Mouse (Mus musculus) adrenal gland, postnatal 14 days (tissue): ENCODE results near the gene Cd52. TPM values are rescaled to one million over a fixed set of nuclear protein-coding genes. Genes with fewer than 3 reads are reported as not detected.

Source experiments
- DNase-seq: peaks from one replicate; pipeline ENCODE4 v3.0.0; 2021; ENCODE audit warnings: mixed read lengths
- total RNA-seq: library from RNA; stranded (reverse); gene quantifications from 2 replicates; pipeline ENCODE4 v1.2.3, GENCODE M21; 2021

Gene Cd52
- total RNA-seq, 1 experiment from 2014 or later, result 9.3 TPM

DNA sequence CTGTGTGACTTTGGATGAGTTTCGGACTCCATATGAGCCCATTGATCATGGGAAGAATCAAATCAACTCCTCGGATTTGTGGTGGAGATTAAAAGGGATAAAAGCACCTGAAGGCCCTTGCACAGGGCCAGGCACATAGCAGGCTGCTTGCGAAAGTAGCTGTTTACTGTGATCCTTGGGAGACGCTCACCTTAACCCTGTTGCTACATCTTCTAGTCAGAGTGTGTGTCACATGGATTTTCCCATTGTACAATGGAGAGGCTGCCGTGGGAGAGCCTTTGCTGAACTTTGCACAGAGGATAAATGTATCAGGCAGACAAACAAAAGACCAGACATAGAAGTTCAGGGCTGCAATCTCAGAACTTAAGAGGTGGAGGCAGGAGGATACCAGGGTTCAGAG, 43.0 kb downstream of the Cd52 start:
- no peak for DNase-seq

DNA sequence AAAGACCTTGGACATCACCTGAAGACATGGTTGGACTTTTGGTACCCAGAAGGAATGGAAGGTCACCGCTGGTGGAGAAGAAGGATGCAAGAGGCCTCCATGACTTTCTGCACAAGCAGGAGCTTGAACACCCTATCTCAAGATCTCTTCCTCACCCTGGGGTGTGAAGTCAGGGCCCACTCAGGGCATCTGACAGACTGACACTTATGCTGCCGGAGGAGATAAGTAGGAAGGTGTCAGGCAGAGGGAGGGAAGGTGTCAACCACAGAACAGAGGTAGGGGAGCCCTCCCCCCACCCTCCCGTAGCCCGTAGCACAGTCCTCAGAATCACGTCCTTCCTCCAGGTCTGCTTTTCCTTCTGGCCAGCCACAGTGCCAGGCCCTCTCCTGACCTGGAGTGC, 47.2 kb downstream of the Cd52 start:
- DNase-seq, result no peak

DNA sequence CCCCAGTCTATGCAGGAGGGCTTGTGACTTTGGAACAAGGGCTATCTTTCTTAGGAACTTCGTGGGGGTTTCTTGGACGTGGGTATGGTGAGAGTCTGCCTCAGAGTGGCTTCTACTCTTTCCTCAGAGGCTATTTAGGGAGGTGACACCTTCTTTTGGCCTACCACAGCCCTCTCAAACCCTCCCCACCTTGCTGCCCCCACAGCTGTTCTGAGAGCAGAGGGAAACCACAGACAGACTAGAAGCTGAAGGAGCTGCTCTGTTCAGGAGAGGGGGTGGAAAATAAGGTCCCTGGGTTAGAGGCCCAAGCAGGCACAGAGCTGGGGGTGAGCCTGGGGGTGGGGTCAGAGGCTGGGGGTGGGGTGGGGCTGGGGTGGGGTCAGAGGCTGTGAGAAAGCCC, 51.8 kb downstream of the Cd52 start:
- DNase-seq, result no peak

DNA sequence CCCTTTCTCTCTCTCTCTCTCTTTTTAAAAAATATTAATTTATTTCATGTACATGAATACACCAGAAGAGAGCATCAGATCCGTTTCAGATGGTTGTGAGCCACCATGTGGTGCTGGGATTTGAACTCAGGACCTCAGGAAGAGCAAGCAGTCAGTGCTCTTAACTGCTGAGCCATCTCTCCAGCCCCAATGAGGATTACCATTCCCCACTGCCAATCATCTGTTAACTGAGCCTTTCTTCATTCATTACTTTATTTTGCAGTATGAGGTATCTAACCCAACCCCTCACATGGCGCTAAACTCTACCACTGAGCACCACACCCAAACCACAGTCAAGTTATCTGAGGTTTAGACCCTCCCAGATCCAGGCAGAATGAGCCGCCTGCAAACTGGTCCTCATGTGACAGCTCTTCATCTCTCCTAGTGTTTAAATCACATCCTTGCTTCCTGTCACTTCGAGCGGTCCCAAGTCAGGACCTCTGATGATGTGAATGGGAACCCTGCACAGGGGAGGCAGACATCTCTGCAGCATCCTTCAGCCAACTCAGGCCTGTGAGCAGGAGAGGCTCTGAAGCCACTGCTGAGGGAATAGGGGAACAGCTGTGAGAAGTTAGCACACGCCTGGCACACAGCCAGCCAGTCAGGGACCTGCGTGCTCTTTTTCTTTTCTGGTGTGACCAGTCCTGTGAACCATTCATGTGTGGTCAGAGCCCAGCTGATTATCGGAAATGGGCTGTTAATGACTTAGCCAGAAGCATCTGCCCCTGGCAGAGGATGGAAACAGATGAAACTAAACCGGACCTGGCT, 53.4 kb downstream of the Cd52 start:
- peak; percentile 43 for DNase-seq

DNA sequence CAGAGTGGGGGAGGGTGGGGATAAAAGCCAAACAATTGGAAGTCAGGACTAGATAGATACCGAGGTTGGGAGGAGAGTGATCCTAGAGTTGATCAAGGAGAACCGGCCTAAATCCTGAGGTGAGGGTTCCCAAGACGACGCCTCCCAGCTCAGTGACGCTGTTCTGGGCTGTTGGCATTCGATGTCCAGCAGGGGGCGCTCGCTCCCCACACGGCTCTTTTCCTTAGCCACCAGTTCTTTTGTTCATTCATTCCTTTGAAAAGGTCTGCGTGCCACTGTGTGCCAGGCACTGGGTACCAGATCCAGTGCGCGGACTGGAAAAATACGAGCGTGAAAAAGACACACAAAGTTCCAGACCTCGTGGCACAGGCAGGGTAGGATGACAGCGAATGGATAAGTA, 58.9 kb downstream of the Cd52 start:
- DNase-seq, result peak; percentile 87

Other genes starting within 250 kb of the Cd52 start
- gene Rps6ka1, start 207.3 kb downstream of the Cd52 start, total RNA-seq, result 17.9 and 19.9 TPM in 2 replicates
- gene Hmgn2, start 126.4 kb downstream of the Cd52 start, total RNA-seq, result 325 and 351 TPM in 2 replicates
- 32.1 and 35.2 TPM in 2 replicates for gene Dhdds, start 94.2 kb downstream of the Cd52 start, total RNA-seq
- not detected in 2 replicates for gene Lin28a, start 76.2 kb downstream of the Cd52 start, total RNA-seq
- gene Zfp683, start 41.2 kb downstream of the Cd52 start, total RNA-seq, result 0.26 TPM in 1 of 2 replicates, not detected in the other
- not detected in 2 replicates for gene Crybg2, start 34.3 kb downstream of the Cd52 start, total RNA-seq
- gene Ubxn11, start 7.5 kb upstream of the Cd52 start, total RNA-seq, result 6.2 and 8.4 TPM in 2 replicates
- 79.0 and 117 TPM in 2 replicates for gene Sh3bgrl3, start 33.7 kb upstream of the Cd52 start, total RNA-seq
- gene Cep85, start 92.0 kb upstream of the Cd52 start, total RNA-seq, result 20.6 and 24.6 TPM in 2 replicates
- not detected in 2 replicates for gene Gm7534, start 107.9 kb upstream of the Cd52 start, total RNA-seq
- gene Catsper4, start 132.3 kb upstream of the Cd52 start, total RNA-seq, result not detected in 2 replicates
- 0.15 TPM in 1 of 2 replicates, not detected in the other for gene Cnksr1, start 143.3 kb upstream of the Cd52 start, total RNA-seq
- not detected in 2 replicates for gene E130218I03Rik, start 148.6 kb upstream of the Cd52 start, total RNA-seq
- 8.4 and 9.7 TPM in 2 replicates for gene Zfp593, start 150.5 kb upstream of the Cd52 start, total RNA-seq
- not detected in 2 replicates for gene Gm30191, start 151.9 kb upstream of the Cd52 start, total RNA-seq
- 11.4 and 13.8 TPM in 2 replicates for gene Grrp1, start 159.0 kb upstream of the Cd52 start, total RNA-seq
- 18.1 and 20.7 TPM in 2 replicates for gene Pdik1l, start 192.8 kb upstream of the Cd52 start, total RNA-seq
- gene Trim63, start 220.0 kb upstream of the Cd52 start, total RNA-seq, result not detected in 2 replicates
- 13.4 and 18.8 TPM in 2 replicates for gene Slc30a2, start 248.1 kb upstream of the Cd52 start, total RNA-seq